8 mouse cellular contexts compared by ENCODE assay signal in genomic region chr12:11196142-11196597, GRCm38 (mm10). TPM values are rescaled to one million over a fixed set of nuclear protein-coding genes. Genes with fewer than 3 reads are reported as not detected.
DNase-seq lines count a peak whose midpoint lies in the region; ATAC-seq and TF ChIP-seq lines count a peak whose summit lies in the region.

No protein-coding gene starts in this region.

- peak; percentile 90 for ATAC-seq in inflammation-experienced regulatory T-cells, adult 6 months
- ATAC-seq in megakaryocyte-erythroid progenitor cell, adult 5-6 weeks (replicated peaks; ENCODE audit: low FRiP score, low TSS enrichment, poor library complexity, severe bottlenecking), result peak; percentile 89

- TF ChIP-seq CTCF in cortical plate, adult 2 months (IDR thresholded peaks at IDR 0.05; ENCODE audit: extremely low read depth, insufficient read depth, low read length), result peak; percentile 68

- no peak overlapping the region for H3K27ac ChIP-seq in cortical plate, adult 2 months (ENCODE audit: insufficient read depth, low read length)

- H3K4me3 ChIP-seq in cortical plate, adult 2 months (ENCODE audit: insufficient read depth, low read length), result no peak overlapping the region

- peak; percentile 91 for DNase-seq in ZHBTc4 (ENCODE audit: low read depth, low spot score)
- peak; percentile 68 for DNase-seq in gastrocnemius, postnatal 25 days
- DNase-seq in left cerebral cortex, postnatal 25 days (ENCODE audit: low spot score in 2 of 2), result peak; percentile 49 to 74
- peak; percentile 49 for DNase-seq in right cerebral cortex, postnatal 14 days
- peak; percentile 68 for DNase-seq in urinary bladder, postnatal 14 days (ENCODE audit: low spot score)

- no peak for TF ChIP-seq POLR2A in cortical plate, adult 2 months (IDR thresholded peaks at IDR 0.05; ENCODE audit: extremely low read depth, insufficient read depth, low read length)

- no peaks in the 10 kb centered on the region; the same call in 1 of the 2 replicates for H3K4me1 ChIP-seq in cortical plate, adult 2 months (ENCODE audit: control insufficient read depth, insufficient read depth, low read length)

- intact Hi-C loops in left cerebral cortex, postnatal 25 days (cut with DNase I), result loop anchor here (5.0 kb wide), 3 partner anchors 71 to 951 kb away; partner anchors contain the start of genes Gen1 and Smc6

RNA-seq across cellular contexts. Expression of gene Msgn1, which starts 12.6 kb away (rescaled TPM):
- not detected in 2 replicates for polyA plus RNA-seq in cortical plate, adult 2 months (2012; rRNA removed)
- not detected for total RNA-seq in gastrocnemius, postnatal 25 days (2021)
- not detected for polyA plus RNA-seq in inflammation-experienced regulatory T-cells, adult 6 months (2017; shearing (Covaris generic))
- not detected for total RNA-seq in left cerebral cortex, postnatal 25 days (2021)
- not detected in 2 replicates for total RNA-seq in megakaryocyte-erythroid progenitor cell, adult 5-6 weeks (2014; fragmentation: Nextera tagmentation)
- total RNA-seq in megakaryocyte-erythroid progenitor cell, adult 5-6 weeks (2017), result not detected in 2 replicates

RNA-seq across cellular contexts. Expression of gene Kcns3, which starts 45.3 kb away (rescaled TPM):
- 8.5 and 9.0 TPM in 2 replicates for polyA plus RNA-seq in cortical plate, adult 2 months (2012; rRNA removed)
- total RNA-seq in gastrocnemius, postnatal 25 days (2021), result 1 to 10 TPM in 1 of 2 experiments, under 1 TPM in 1; 0.36 to 1.3 TPM
- not detected for polyA plus RNA-seq in inflammation-experienced regulatory T-cells, adult 6 months (2017; shearing (Covaris generic))
- 1 to 10 TPM; 7.2 TPM for total RNA-seq in left cerebral cortex, postnatal 25 days (2021)
- total RNA-seq in megakaryocyte-erythroid progenitor cell, adult 5-6 weeks (2014; fragmentation: Nextera tagmentation), result not detected in 2 replicates
- not detected in 2 replicates for total RNA-seq in megakaryocyte-erythroid progenitor cell, adult 5-6 weeks (2017)
